Mouse (Mus musculus): ENCODE data around the gene Erc1. TPM values are rescaled to one million over a fixed set of nuclear protein-coding genes. Genes with fewer than 3 reads are reported as not detected.

The Erc1 gene
- polyA plus RNA-seq, 1 experiment = 5.1 TPM

DNA sequence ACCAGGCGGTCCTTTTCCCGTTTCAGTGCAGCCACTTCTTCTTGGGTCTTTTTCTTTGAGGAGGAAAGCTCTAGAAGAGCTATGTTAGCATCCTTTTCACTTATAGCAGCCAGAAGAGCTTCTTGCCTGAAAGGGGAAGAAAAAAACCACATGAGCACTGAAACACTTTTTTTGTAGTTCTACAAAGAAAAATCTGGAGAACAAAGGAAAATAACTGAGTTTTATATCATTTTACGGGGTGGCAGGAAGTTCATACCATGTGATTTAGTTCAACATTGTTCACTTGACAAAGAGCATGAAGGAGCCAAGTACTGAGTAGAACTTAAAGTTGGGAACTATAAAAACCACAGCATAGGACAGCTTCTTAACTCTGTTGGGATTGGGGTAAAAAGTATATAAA is 217.3 kb downstream of the Erc1 start:
- WGBS = 83% methylated on average over 3 of the region's 3 CpGs
- peaks cover 4% of the 10 kb centered on the region; the same call in 1 of the 2 replicates for H3K4me1 ChIP-seq (ENCODE audit: control insufficient read depth, insufficient read depth, insufficient read length, low read length)
- no peak overlapping the region for H3K4me3 ChIP-seq (ENCODE audit: low read depth, low read length)
- H3K27me3 ChIP-seq (ENCODE audit: control insufficient read depth, insufficient read depth, low read length) = no peaks in the 10 kb centered on the region
- H3K27ac ChIP-seq (ENCODE audit: insufficient read depth, low read depth, low read length) = no peak overlapping the region
- peaks cover 7% of the 10 kb centered on the region for H3K36me3 ChIP-seq (ENCODE audit: control insufficient read depth, insufficient read depth, low read length)
- no peak for TF ChIP-seq POLR2A (IDR thresholded peaks at IDR 0.05; ENCODE audit: low read depth, low read length)
- TF ChIP-seq CTCF (IDR thresholded peaks at IDR 0.05; ENCODE audit: extremely low read depth, insufficient read length, insufficient replicate concordance, low read depth, low read length) = no peak

DNA sequence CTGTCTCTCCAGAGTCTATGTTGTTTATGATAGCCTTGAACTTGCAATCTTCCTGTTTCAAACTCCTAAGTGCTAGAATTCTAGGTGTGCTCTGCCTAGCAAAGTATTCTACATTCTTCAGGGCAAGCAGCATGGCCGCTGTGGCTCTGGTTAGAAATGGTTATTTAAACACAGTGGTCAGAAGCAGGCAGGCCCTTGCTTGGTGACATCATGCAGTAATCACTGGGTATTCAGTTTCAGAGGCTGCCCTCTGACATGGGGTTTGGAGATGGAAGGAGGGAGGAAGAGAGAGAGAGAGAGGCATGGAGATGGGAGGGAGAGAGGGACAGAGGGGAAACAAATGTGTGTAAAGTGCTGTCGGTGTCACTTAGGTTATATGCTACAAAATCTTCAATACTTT is 246.6 kb downstream of the Erc1 start:
- TF ChIP-seq POLR2A (IDR thresholded peaks at IDR 0.05; ENCODE audit: low read depth, low read length) (no peak), CTCF (IDR thresholded peaks at IDR 0.05; ENCODE audit: extremely low read depth, insufficient read length, insufficient replicate concordance, low read depth, low read length) (no peak)
- Histone ChIP-seq H3K27ac (ENCODE audit: insufficient read depth, low read depth, low read length) (no peak overlapping the region), H3K4me1 (ENCODE audit: control insufficient read depth, insufficient read depth, insufficient read length, low read length) (no peaks in the 10 kb centered on the region), H3K36me3 (ENCODE audit: control insufficient read depth, insufficient read depth, low read length) (no peaks in the 10 kb centered on the region), H3K27me3 (ENCODE audit: control insufficient read depth, insufficient read depth, low read length) (no peaks in the 10 kb centered on the region), H3K4me3 (ENCODE audit: low read depth, low read length) (no peak overlapping the region)
- WGBS = 95% methylated on average over 2 of the region's 2 CpGs

DNA sequence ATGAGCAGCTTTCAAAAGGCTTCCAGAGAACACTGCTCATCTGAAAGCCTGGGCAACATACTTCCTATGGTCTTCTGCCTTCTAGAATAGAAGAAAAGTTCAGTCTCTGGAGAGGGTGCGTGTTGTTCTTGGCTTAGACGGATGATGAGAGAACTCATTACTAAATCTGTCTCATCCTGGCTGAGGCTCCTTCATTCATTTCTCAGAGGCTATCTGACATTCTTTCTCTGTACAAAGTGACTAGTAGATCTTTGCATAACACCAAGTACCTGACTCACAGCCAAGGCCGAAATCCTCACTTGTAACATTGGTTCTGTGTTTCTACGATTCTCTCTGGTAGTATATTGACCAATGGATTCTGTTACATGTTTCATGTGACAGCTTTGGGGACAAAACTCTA is 252.5 kb downstream of the Erc1 start:
- Histone ChIP-seq H3K4me3 (ENCODE audit: low read depth, low read length) (no peak overlapping the region), H3K27me3 (ENCODE audit: control insufficient read depth, insufficient read depth, low read length) (no peaks in the 10 kb centered on the region), H3K4me1 (ENCODE audit: control insufficient read depth, insufficient read depth, insufficient read length, low read length) (no peaks in the 10 kb centered on the region), H3K36me3 (ENCODE audit: control insufficient read depth, insufficient read depth, low read length) (no peaks in the 10 kb centered on the region), H3K27ac (ENCODE audit: insufficient read depth, low read depth, low read length) (no peak overlapping the region)
- WGBS = 95% methylated on average over 4 of the region's 4 CpGs
- TF ChIP-seq POLR2A (IDR thresholded peaks at IDR 0.05; ENCODE audit: low read depth, low read length) (no peak), CTCF (IDR thresholded peaks at IDR 0.05; ENCODE audit: extremely low read depth, insufficient read length, insufficient replicate concordance, low read depth, low read length) (no peak)

DNA sequence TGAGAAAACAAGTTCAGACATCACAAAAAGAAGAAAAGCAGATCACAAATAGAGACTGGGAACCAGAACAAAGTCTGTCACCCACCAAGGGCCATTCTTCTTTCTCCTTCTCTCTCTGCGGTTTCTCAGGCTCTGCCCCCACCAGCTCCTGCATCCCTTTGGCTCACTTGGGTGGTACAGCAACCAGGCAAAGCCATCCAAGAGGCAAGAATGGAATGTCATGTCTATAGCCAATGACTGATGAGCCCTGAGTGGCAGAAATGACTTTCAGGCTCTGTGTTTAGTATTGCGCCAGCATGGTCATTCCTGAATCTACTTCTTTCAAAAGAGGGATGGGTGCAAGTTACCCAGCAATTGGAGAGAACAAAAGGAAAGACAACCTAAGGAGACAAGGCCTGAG is 257.1 kb downstream of the Erc1 start:
- TF ChIP-seq CTCF (IDR thresholded peaks at IDR 0.05; ENCODE audit: extremely low read depth, insufficient read length, insufficient replicate concordance, low read depth, low read length) = no peak
- TF ChIP-seq POLR2A (IDR thresholded peaks at IDR 0.05; ENCODE audit: low read depth, low read length) = no peak
- H3K27me3 ChIP-seq (ENCODE audit: control insufficient read depth, insufficient read depth, low read length) = no peaks in the 10 kb centered on the region
- H3K36me3 ChIP-seq (ENCODE audit: control insufficient read depth, insufficient read depth, low read length) = no peaks in the 10 kb centered on the region; the same call in 1 of the 2 replicates
- no peak overlapping the region for H3K27ac ChIP-seq (ENCODE audit: insufficient read depth, low read depth, low read length)
- H3K4me1 ChIP-seq (ENCODE audit: control insufficient read depth, insufficient read depth, insufficient read length, low read length) = no peaks in the 10 kb centered on the region
- WGBS = 89% methylated on average over 2 of the region's 2 CpGs
- no peak overlapping the region for H3K4me3 ChIP-seq (ENCODE audit: low read depth, low read length)

DNA sequence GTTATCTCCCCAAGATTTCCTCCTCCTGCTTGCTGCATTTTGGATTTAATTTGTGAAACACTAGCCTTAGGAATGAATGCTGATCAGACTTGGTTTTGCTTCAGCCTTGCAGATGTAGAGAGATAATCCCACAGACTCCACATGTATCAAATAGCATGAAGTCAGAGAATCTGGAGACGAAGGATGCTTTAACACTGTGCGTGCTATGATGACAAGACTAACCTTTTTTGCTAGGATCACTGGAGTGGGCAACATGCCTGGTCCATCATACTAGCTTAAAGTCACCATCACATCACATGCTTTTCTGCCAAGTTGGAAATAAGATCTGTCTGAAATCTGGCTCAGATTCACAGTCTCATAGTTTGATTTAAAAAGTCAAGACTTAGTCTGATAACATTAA is 260.1 kb downstream of the Erc1 start:
- Histone ChIP-seq H3K4me1 (ENCODE audit: control insufficient read depth, insufficient read depth, insufficient read length, low read length) (no peaks in the 10 kb centered on the region), H3K4me3 (ENCODE audit: low read depth, low read length) (no peak overlapping the region), H3K36me3 (ENCODE audit: control insufficient read depth, insufficient read depth, low read length) (no peaks in the 10 kb centered on the region; the same call in 1 of the 2 replicates), H3K27me3 (ENCODE audit: control insufficient read depth, insufficient read depth, low read length) (no peaks in the 10 kb centered on the region), H3K27ac (ENCODE audit: insufficient read depth, low read depth, low read length) (no peak overlapping the region)
- TF ChIP-seq POLR2A (IDR thresholded peaks at IDR 0.05; ENCODE audit: low read depth, low read length) (no peak), CTCF (IDR thresholded peaks at IDR 0.05; ENCODE audit: extremely low read depth, insufficient read length, insufficient replicate concordance, low read depth, low read length) (no peak)
- 96% methylated on average over 2 of the region's 2 CpGs for WGBS

DNA sequence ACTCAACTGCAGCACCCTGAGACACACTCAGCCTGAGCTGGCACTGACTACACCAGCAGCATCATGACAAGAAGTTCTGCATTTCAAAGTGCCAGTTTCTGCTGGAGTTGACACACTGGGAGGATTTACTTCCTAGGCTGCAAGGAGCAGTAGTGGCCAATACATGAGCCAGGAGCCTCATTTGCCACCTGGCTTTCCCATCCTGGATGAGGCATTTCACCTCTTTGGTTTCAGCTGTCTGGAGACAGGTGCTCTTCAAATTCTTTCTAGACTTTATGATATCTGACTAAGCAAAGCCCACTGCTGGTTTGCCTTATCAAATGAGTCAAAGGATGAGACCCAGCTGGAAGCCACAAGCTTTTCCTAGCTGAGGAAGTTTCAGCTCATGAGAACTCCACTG is 260.5 kb downstream of the Erc1 start:
- Histone ChIP-seq H3K27me3 (ENCODE audit: control insufficient read depth, insufficient read depth, low read length) (no peaks in the 10 kb centered on the region), H3K36me3 (ENCODE audit: control insufficient read depth, insufficient read depth, low read length) (no peaks in the 10 kb centered on the region; the same call in 1 of the 2 replicates), H3K4me3 (ENCODE audit: low read depth, low read length) (no peak overlapping the region), H3K4me1 (ENCODE audit: control insufficient read depth, insufficient read depth, insufficient read length, low read length) (no peaks in the 10 kb centered on the region), H3K27ac (ENCODE audit: insufficient read depth, low read depth, low read length) (no peak overlapping the region)
- TF ChIP-seq CTCF (IDR thresholded peaks at IDR 0.05; ENCODE audit: extremely low read depth, insufficient read length, insufficient replicate concordance, low read depth, low read length) = no peak
- no peak for TF ChIP-seq POLR2A (IDR thresholded peaks at IDR 0.05; ENCODE audit: low read depth, low read length)

DNA sequence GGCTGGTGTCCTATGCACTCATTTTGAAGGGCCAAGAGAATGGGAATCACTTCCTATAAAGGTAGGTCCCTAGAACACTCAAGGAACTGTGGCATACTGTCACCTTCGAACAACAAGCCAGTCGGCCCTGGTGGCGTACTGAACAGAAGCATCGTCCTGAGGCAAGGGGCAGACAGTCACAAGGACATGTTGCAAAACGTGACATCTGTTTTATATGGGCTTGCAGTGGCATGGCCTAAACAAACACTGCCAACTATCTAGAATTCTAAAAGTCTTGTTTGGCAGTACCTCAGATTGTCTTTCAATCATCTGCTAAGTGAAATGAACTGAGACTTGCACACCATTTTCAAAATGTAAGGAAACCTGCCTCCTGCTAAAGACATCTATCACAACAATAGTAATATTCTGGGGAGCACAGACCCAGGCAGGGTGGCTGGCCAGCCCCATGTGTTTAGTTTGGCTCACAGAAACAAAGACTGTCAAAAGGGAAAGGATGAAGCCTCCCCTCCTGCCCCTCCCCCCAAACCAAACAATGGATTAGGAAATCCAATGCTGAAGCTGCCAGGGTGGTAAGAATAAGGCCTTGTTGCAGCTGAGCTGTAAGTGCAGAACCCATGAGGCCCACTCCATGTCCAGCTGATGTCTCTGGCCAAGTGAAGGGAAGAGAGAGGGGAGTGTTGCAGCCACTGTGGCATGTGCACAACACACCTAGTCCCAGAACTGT is 262.2 kb downstream of the Erc1 start:
- H3K36me3 ChIP-seq (ENCODE audit: control insufficient read depth, insufficient read depth, low read length) = no peaks in the 10 kb centered on the region; the same call in 1 of the 2 replicates
- no peaks in the 10 kb centered on the region for H3K4me1 ChIP-seq (ENCODE audit: control insufficient read depth, insufficient read depth, insufficient read length, low read length)
- WGBS = 90% methylated on average over 5 of the region's 5 CpGs
- no peaks in the 10 kb centered on the region for H3K27me3 ChIP-seq (ENCODE audit: control insufficient read depth, insufficient read depth, low read length)
- TF ChIP-seq POLR2A (IDR thresholded peaks at IDR 0.05; ENCODE audit: low read depth, low read length) (no peak), CTCF (IDR thresholded peaks at IDR 0.05; ENCODE audit: extremely low read depth, insufficient read length, insufficient replicate concordance, low read depth, low read length) (no peak)
- H3K27ac ChIP-seq (ENCODE audit: insufficient read depth, low read depth, low read length) = no peak overlapping the region
- no peak overlapping the region for H3K4me3 ChIP-seq (ENCODE audit: low read depth, low read length)

All from small intestine, adult 2 months (tissue).